Mouse (Mus musculus) liver, embryonic 16.5 days (tissue): ENCODE data around the gene Col13a1. TPM values are rescaled to one million over a fixed set of nuclear protein-coding genes. Genes with fewer than 3 reads are reported as not detected.

ENCODE experiments used
- ATAC-seq: fragments of 200-750 bp; cut with Nextera tagmentation; 2 replicates; pipeline ENCODE4 v1.8.0; 2017; ENCODE audit warnings: low read depth, mild to moderate bottlenecking, moderate number of reproducible peaks, moderate library complexity
- H3K27ac ChIP-seq: fragments of 300-500 bp; sonication (generic); 2 replicates; pipeline ENCODE4 v1.5.1; 2014; ENCODE audit warnings: mild to moderate bottlenecking, low read length
- H3K27me3 ChIP-seq: fragments of 300-500 bp; sonication (generic); 2 replicates; pipeline ENCODE4 v1.6.1; 2014; ENCODE audit warnings: low read depth, low read length, mixed read lengths; ENCODE audit not compliant: control insufficient read depth, insufficient read depth
- H3K36me3 ChIP-seq: fragments of 300-500 bp; sonication (generic); 2 replicates; pipeline ENCODE4 v1.6.1; 2014; ENCODE audit warnings: mild to moderate bottlenecking; ENCODE audit not compliant: control insufficient read depth, insufficient read depth
- H3K4me1 ChIP-seq: fragments of 300-500 bp; sonication (generic); 2 replicates; pipeline ENCODE4 v1.6.1; 2014; ENCODE audit warnings: low read depth, low read length, mixed read lengths; ENCODE audit not compliant: control insufficient read depth
- H3K4me2 ChIP-seq: fragments of 300-500 bp; sonication (generic); 2 replicates; pipeline ENCODE4 v1.6.1; 2014; ENCODE audit warnings: low read depth, low read length, mixed read lengths
- H3K4me3 ChIP-seq: fragments of 300-500 bp; sonication (generic); 2 replicates; pipeline ENCODE4 v1.5.1; 2014; ENCODE audit warnings: low read depth, mild to moderate bottlenecking, low read length
- H3K9ac ChIP-seq: fragments of 300-500 bp; sonication (generic); 2 replicates; pipeline ENCODE4 v1.6.1; 2014; ENCODE audit warnings: low read depth, low read length
- H3K9me3 ChIP-seq: fragments of 300-500 bp; sonication (generic); replicated peaks from 2 replicates; pipeline ENCODE4 v1.6.1; 2016; ENCODE audit warnings: low read length; ENCODE audit not compliant: control insufficient read depth
- WGBS: fragments of 180-500 bp; shearing (Covaris S2); extraction: QIAGEN DNeasy Blood & Tissue Kit; methylation state at CpG from one replicate; pipeline ENCODE4 v1.1.7; 2014; ENCODE audit not compliant: insufficient replicate concordance; 5-methylcytosine and 5-hydroxymethylcytosine counted together
- polyA plus RNA-seq: library from polyadenylated mRNA; unstranded; fragments of >200 nt; fragmentation: Nextera tagmentation; extraction: Ambion mirVana; gene quantifications from 2 replicates; pipeline ENCODE4 v1.2.1, GENCODE M21; 2015

Col13a1 gene
- polyA plus RNA-seq = 0.68 and 0.91 TPM in 2 replicates

DNA sequence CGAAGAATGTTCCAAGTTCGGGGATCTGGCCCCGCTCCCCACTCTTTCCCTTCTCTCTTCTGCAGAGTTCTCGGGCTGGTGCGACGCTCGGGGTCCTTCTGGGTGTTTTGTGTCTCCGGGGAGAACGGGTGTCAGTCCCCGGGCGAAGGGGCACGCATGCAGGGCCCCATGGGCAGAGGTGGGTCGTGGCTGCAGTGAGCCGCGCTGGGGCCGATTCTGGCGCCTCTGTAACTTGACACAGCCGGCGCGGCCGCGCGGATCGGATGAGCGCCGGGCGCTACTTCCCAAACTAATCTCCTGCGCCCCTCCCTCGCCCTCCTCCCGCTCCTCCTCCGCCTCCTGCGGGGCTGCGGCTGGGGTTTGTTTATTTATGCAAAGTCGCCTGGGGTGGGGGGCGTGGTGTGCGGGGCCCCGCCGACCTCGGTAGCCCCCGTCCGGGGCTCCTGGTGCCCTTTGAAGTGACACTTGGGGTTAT, at the start of gene Col13a1:
Gene Col13a1 (minus strand): TSS at position 243 of the 475 bp plus-strand sequence.
- no peak for ATAC-seq
- H3K27ac ChIP-seq = no peak within 1 kb of the TSS
- no peak within 1 kb of the TSS for H3K9ac ChIP-seq

DNA sequence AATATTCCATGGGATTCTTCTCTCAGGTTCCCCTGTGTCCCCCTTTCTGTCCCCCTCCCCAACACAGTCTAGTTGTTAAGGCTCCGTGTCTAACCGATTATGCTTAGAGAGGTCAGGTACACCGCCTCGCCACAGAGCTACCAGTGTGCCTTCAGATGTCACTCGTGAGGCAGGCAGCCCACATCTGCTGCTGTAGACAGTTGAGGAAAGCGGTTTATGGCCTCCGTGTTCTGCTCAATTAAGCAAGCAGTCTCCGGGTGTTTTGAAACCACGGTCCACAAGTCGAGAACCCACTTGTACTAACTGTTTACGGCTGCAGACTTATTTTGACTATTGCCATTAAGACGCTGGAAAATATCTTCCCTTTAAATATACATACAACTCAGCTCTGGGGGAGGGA, 48.8 kb upstream of the Col13a1 start:
- 64% methylated on average over 12 of the region's 12 CpGs for WGBS
- Histone ChIP-seq H3K4me2 (no peak overlapping the region), H3K36me3 (no peaks in the 10 kb centered on the region), H3K9me3 (no peaks in the 10 kb centered on the region), H3K4me1 (no peaks in the 10 kb centered on the region), H3K27me3 (no peaks in the 10 kb centered on the region), H3K27ac (no peak overlapping the region), H3K9ac (no peak overlapping the region), H3K4me3 (no peak overlapping the region)
- ATAC-seq = no peak

More for the DNA sequence above, at the start of gene Col13a1:
- H3K27me3 ChIP-seq = peaks cover 46% of the 10 kb centered on the region
- no peaks in the 10 kb centered on the region; the same call in 1 of the 2 replicates for H3K4me1 ChIP-seq
- H3K4me3 ChIP-seq = peak within 1 kb of the TSS; percentile 36
- H3K36me3 ChIP-seq = no peaks in the 10 kb centered on the region
- WGBS = under 1% methylated on average over 41 of the region's 41 CpGs
- no peaks in the 10 kb centered on the region for H3K9me3 ChIP-seq
- peak within 1 kb of the TSS; percentile 47 for H3K4me2 ChIP-seq

DNA sequence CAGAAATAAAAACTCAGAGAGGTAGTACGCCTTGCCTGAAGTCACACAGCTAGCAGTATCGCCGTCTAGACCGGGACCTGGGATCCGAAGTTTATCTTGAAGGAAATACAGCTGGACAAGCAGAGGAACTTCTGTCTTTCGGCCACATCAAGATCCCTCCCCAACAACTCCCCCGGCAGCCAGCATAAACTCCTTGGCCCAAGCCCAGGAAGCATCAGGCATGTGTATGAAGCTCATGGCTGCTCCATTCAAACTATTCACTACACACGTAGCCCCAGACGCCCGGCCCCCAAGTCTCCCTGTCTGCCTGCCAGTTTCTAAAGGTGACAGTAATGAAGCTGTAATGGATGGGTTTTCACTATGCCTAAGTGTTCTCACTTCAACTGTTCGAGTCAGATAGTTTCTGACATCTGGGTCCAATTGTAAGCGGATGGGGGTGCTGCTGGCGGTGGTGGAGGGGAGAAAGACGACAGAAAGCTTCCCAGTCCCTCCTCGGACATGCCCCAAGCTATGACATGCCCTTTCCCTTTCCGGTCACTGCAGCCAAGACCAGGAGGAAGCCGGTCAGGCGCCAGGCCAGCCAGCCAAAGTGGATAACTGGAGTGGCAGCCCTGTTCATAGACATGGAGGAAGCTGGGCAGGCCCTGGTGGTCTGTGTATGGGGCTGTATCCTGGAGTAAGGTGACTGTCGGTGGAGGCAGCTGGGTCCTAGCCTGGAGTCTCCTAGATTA, 45.1 kb upstream of the Col13a1 start:
- H3K4me3 ChIP-seq = no peak overlapping the region
- no peaks in the 10 kb centered on the region for H3K4me1 ChIP-seq
- no peaks in the 10 kb centered on the region for H3K36me3 ChIP-seq
- H3K9ac ChIP-seq = no peak overlapping the region
- H3K9me3 ChIP-seq = no peaks in the 10 kb centered on the region
- 55% methylated on average over 19 of the region's 19 CpGs for WGBS
- no peak for ATAC-seq
- no peaks in the 10 kb centered on the region for H3K27me3 ChIP-seq
- H3K4me2 ChIP-seq = no peak overlapping the region
- no peak overlapping the region for H3K27ac ChIP-seq

DNA sequence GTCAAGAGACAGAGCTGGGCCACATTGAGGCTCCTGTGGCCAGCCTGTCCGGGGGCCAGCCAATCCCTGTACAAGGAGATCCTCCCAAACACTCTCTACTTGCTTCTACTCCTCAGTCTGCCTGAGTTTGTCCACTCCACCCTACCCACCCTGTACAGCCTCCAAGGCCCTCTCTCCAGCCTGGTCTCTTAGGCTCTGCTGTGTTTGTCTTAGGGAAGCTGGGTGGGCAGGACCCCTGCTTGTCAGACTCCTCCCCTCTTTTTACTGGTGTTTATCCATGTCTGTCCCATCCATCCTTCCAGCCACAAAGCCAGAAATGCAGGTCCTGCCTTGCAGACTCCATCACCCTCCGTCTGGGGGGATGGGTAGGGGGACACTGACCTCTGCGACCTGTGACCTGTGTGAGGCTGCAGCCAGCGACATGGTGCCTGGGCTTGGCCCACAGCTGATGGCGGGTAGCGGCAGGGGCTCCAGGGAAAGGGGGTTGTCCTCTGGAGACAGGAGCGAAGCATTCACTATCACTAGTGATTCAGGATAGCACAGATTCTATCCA, 41.2 kb upstream of the Col13a1 start:
- Histone ChIP-seq H3K4me3 (no peak overlapping the region), H3K36me3 (no peaks in the 10 kb centered on the region), H3K9me3 (no peaks in the 10 kb centered on the region), H3K9ac (no peak overlapping the region), H3K4me2 (no peak overlapping the region), H3K27me3 (no peaks in the 10 kb centered on the region), H3K27ac (no peak overlapping the region), H3K4me1 (no peaks in the 10 kb centered on the region)
- no peak for ATAC-seq
- WGBS = 44% methylated on average over 7 of the region's 7 CpGs

DNA sequence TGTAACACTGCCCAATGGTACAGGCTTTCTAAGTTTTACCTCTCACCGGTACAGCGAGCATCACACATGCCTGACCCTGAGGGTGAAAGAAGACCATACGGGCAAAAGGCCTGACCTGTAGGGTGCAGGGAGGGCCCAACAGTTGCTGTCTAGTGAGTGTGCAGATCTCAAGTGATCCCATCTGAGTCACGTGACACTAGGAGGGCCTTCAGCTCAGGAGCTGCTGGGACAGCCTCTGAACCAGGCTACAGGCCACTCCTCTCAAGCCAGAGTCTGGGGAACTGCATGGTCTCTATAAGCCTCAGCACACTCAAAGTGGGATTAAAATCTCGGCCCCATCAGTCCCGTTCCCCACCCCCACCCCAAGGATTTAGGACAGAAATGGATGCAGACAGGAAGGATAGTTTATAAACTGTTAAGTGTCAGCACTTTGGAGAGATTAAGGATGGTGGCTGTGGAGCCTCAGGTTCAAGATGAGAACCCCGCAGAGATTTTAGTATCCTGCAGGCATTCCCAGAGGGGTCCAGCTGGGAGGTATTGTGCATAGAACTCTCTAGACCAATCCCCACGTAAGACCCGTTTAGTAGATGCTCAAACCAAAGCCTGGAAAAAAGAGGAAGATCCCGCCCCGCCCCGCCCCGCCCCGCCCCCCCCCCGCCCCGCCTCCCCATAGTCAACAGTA, 40.6 kb upstream of the Col13a1 start:
- Histone ChIP-seq H3K4me2 (no peak overlapping the region), H3K27ac (no peak overlapping the region), H3K4me3 (no peak overlapping the region), H3K36me3 (no peaks in the 10 kb centered on the region), H3K9ac (no peak overlapping the region), H3K4me1 (no peaks in the 10 kb centered on the region), H3K9me3 (no peaks in the 10 kb centered on the region), H3K27me3 (no peaks in the 10 kb centered on the region)
- WGBS = 20% methylated on average over 16 of the region's 16 CpGs
- ATAC-seq = no peak

DNA sequence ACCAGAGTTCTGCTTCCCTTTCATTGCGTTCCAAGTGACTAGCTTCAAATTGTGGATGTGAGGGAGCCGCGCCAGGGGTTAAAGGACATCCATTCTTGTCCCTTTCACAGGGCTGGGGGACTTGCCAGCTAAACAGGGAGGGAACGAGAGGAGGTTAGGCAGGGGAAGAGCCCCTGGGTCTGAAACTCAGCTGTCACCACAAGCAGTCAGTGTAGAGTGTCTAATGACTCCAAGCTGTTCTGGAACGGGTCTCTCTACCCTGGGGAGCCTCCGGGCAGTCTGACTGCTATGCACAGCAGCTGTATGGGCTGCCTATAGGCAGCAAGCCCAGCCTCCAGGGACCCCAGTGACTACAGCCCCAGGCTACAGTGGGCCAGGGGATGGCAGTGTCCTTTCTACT, 38.0 kb upstream of the Col13a1 start:
- no peaks in the 10 kb centered on the region for H3K9me3 ChIP-seq
- no peak for ATAC-seq
- H3K36me3 ChIP-seq = no peaks in the 10 kb centered on the region
- H3K4me2 ChIP-seq = no peak overlapping the region
- 67% methylated on average over 6 of the region's 6 CpGs for WGBS
- no peaks in the 10 kb centered on the region for H3K4me1 ChIP-seq
- H3K9ac ChIP-seq = no peak overlapping the region
- H3K27me3 ChIP-seq = no peaks in the 10 kb centered on the region
- H3K4me3 ChIP-seq = no peak overlapping the region
- no peak overlapping the region for H3K27ac ChIP-seq

DNA sequence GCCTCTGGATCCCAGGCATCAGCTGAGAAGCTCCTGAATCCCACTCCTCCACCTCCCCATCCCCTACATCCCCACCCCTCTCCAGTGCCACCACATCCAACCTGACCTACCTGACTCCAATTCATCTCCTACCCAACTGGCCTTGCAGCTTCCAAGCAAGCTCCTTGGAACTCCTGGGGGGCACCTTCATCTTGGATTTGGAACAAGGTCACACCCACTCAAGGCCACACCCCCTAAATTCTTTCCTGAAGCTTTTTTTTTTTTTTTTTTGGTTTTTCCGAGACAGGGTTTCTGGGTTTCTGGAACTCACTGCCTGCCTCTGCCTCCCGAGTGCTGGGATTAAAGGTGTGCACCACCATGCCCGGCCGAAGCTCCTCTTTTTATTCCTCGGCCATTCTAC, 34.3 kb upstream of the Col13a1 start:
- 59% methylated on average over 5 of the region's 5 CpGs for WGBS
- no peak for ATAC-seq
- Histone ChIP-seq H3K9me3 (no peaks in the 10 kb centered on the region), H3K4me1 (no peaks in the 10 kb centered on the region), H3K9ac (no peak overlapping the region), H3K4me2 (no peak overlapping the region), H3K36me3 (no peaks in the 10 kb centered on the region), H3K27ac (no peak overlapping the region), H3K4me3 (no peak overlapping the region), H3K27me3 (no peaks in the 10 kb centered on the region)

DNA sequence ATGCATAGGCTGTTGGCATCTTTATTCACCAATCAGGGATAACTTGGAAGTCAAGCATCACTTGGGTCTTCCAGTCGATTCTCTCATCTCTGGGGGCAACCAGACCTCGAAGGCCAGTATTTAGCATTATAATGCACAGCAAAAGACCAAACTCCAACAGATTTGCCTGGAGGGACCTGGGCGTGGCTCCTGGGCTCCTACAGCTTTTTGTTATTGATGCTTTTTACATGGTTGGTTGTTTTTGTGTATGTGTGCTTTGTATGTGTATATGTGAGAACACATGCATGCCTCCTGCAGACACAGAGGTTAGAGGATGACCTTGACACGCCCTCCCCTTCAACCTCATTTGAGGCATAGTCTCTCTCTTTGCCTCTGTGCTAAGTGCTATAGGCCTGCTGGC, 33.5 kb upstream of the Col13a1 start:
- no peaks in the 10 kb centered on the region for H3K9me3 ChIP-seq
- no peaks in the 10 kb centered on the region for H3K4me1 ChIP-seq
- H3K4me2 ChIP-seq = no peak overlapping the region
- WGBS = 45% methylated on average over 4 of the region's 4 CpGs
- H3K27me3 ChIP-seq = no peaks in the 10 kb centered on the region
- H3K36me3 ChIP-seq = no peaks in the 10 kb centered on the region
- H3K27ac ChIP-seq = no peak overlapping the region
- H3K9ac ChIP-seq = no peak overlapping the region
- ATAC-seq = no peak
- no peak overlapping the region for H3K4me3 ChIP-seq

DNA sequence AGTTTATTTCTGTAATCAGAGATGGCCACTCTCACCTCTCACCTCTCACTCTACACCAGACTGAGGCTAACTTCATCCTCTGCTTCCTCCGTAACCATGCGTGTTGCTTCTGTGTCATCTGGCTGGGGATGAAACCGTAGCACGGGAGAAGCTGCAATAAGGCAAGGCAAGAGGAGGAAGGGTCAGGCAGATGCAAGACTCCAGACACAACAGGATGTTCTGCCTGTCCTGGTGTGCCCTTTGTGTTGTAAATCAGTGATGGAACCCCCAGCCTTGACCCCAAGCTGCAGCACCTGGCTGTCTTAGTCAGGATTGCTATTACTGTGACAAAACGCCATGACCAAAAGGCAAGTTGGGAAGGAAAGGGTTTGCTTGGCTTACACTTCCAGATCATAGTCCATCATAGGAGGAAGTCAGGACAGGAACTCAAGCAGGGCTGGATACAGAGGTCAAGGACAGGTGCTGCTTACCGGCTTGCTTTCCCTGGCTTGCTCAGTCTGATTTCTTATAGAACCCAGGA, 31.1 kb upstream of the Col13a1 start:
- Histone ChIP-seq H3K27me3 (no peaks in the 10 kb centered on the region), H3K4me2 (no peak overlapping the region), H3K27ac (no peak overlapping the region), H3K4me1 (no peaks in the 10 kb centered on the region), H3K9ac (no peak overlapping the region), H3K4me3 (no peak overlapping the region), H3K9me3 (no peaks in the 10 kb centered on the region), H3K36me3 (no peaks in the 10 kb centered on the region)
- 50% methylated on average over 6 of the region's 6 CpGs for WGBS
- no peak for ATAC-seq
